In the genomic region with DNA sequence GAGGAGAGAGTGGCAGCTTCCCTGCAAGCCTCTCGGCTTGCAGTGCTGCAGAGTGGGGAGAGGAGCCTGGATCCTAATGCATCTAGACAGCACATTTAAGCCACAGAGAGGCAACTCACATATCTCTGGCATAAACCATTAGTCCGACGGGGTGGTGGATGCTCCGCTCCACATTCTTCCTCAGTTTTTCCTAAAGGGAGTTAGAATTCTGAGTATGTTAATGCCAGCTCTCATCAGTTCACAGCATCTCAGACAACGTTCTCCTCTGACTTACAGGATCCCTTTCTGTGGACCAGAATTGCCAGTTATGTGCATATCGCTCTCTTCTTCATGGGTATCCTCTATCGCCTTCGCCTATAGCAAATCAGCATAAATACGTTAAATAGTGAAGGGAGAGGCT, we compare ENCODE assay signal across 20 mouse cellular contexts.
DNase-seq lines count a peak whose midpoint lies in the region; ATAC-seq lines count a peak whose summit lies in the region.
"Had no signal": no experiment of that assay in that cellular context is flagged by ENCODE, and none has a peak within 500 bp of the region (broad histone marks: within the 10 kb centered on the region; RNA-seq: fewer than 3 reads in every experiment).

No protein-coding gene starts in this region.

- H3K9ac ChIP-seq in midbrain, embryonic 13.5 days (replicated peaks) = no peak overlapping the region
- no peak overlapping the region for H3K9ac ChIP-seq in midbrain, embryonic 15.5 days
- H3K9ac ChIP-seq: embryonic facial prominence, embryonic 12.5 days; forebrain, embryonic 15.5 days had no signal

- H3K4me1 ChIP-seq in midbrain, embryonic 13.5 days (replicated peaks) = no peaks in the 10 kb centered on the region
- H3K4me1 ChIP-seq in midbrain, embryonic 15.5 days = no peaks in the 10 kb centered on the region
- H3K4me1 ChIP-seq: embryonic facial prominence, embryonic 12.5 days; forebrain, embryonic 15.5 days; heart, embryonic 10.5 days had no signal

- peak; percentile 68 for DNase-seq in heart, adult 11 months
- no peak for DNase-seq in heart, postnatal 10 days
- DNase-seq in Muller cell, postnatal 12 days (ENCODE audit: inconsistent ontology term) = peak; percentile 17
- DNase-seq in retina, postnatal 1 day = peak; percentile 61
- DNase-seq in thymus, adult 18-20 months = no peak
- DNase-seq: adrenal gland, postnatal 10 days; B cell, adult 2 months; cerebellum, adult 11-12 months; cerebellum, adult 9-10 months; cerebellum, postnatal 25 days; gastrocnemius, postnatal 36 days; heart, adult 18-20 months; heart, postnatal 14 days had no signal

- 0 out of 2 replicates have a peak, but pooled peaks have one; percentile 48 for ATAC-seq in midbrain, embryonic 13.5 days
- ATAC-seq in midbrain, embryonic 15.5 days (replicated peaks) = no peak; the same call in 1 of the 2 replicates
- ATAC-seq: CD4-positive, CD25-positive, alpha-beta regulatory T cell, adult 4 months; forebrain, embryonic 15.5 days had no signal

- no peak overlapping the region for H3K4me3 ChIP-seq in midbrain, embryonic 13.5 days (replicated peaks)
- H3K4me3 ChIP-seq in midbrain, embryonic 15.5 days = no peak overlapping the region
- H3K4me3 ChIP-seq: embryonic facial prominence, embryonic 12.5 days; forebrain, embryonic 15.5 days; heart, embryonic 10.5 days had no signal

- 84% methylated on average over 9 of the region's 9 CpGs for WGBS in midbrain, embryonic 13.5 days
- WGBS in midbrain, embryonic 15.5 days = 80% methylated on average over 9 of the region's 9 CpGs

- H3K36me3 ChIP-seq in midbrain, embryonic 13.5 days = no peaks in the 10 kb centered on the region
- H3K36me3 ChIP-seq in midbrain, embryonic 15.5 days (replicated peaks) = no peaks in the 10 kb centered on the region
- H3K36me3 ChIP-seq: embryonic facial prominence, embryonic 12.5 days; forebrain, embryonic 15.5 days; G1E; heart, embryonic 10.5 days had no signal

- H3K9me3 ChIP-seq in midbrain, embryonic 13.5 days = no peaks in the 10 kb centered on the region
- H3K9me3 ChIP-seq in midbrain, embryonic 15.5 days = no peaks in the 10 kb centered on the region
- H3K9me3 ChIP-seq: embryonic facial prominence, embryonic 12.5 days; forebrain, embryonic 15.5 days; heart, embryonic 10.5 days had no signal

- no peaks in the 10 kb centered on the region for H3K27me3 ChIP-seq in midbrain, embryonic 13.5 days
- no peaks in the 10 kb centered on the region for H3K27me3 ChIP-seq in midbrain, embryonic 15.5 days (replicated peaks)
- H3K27me3 ChIP-seq: embryonic facial prominence, embryonic 12.5 days; forebrain, embryonic 15.5 days had no signal

- H3K4me2 ChIP-seq in midbrain, embryonic 13.5 days (replicated peaks) = no peak overlapping the region
- H3K4me2 ChIP-seq in midbrain, embryonic 15.5 days = no peak overlapping the region
- H3K4me2 ChIP-seq: embryonic facial prominence, embryonic 12.5 days; forebrain, embryonic 15.5 days had no signal

- intact Hi-C loops in heart, postnatal 10 days (cut with DNase I) = no loop called here

- no peak overlapping the region for H3K27ac ChIP-seq in midbrain, embryonic 13.5 days
- H3K27ac ChIP-seq in midbrain, embryonic 15.5 days = no peak overlapping the region
- H3K27ac ChIP-seq: embryonic facial prominence, embryonic 12.5 days; forebrain, embryonic 15.5 days; heart, embryonic 10.5 days had no signal

Comparison
In these comparisons a context has a peak if more than half of its experiments do, and no peak if none do; other contexts are left out.
1. DNase-seq: peak in heart, adult 11 months (single experiment), Muller cell, postnatal 12 days (single experiment) and retina, postnatal 1 day (single experiment); none in heart, postnatal 10 days (0 of 2) and thymus, adult 18-20 months (0 of 2).